Mouse (Mus musculus): ENCODE data around the gene Tbccd1. TPM values are rescaled to one million over a fixed set of nuclear protein-coding genes. Genes with fewer than 3 reads are reported as not detected.

Tbccd1 gene
- polyA plus RNA-seq, 1 experiment from 2014 or later = 32.3 TPM

Other genes with a start within 250 kb of the Tbccd1 start
- gene Dgkg, start 200.4 kb downstream of the Tbccd1 start, polyA plus RNA-seq (2016; fragmentation: Nextera tagmentation; extraction: Ambion mirVana) = 0.14 and 0.20 TPM in 2 replicates
- gene Crygs, start 46.1 kb downstream of the Tbccd1 start, polyA plus RNA-seq (2016; fragmentation: Nextera tagmentation; extraction: Ambion mirVana) = 0.84 TPM in 1 of 2 replicates, not detected in the other
- 93.2 and 98.3 TPM in 2 replicates for gene Dnajb11, start 176 bp upstream of the Tbccd1 start, polyA plus RNA-seq (2016; fragmentation: Nextera tagmentation; extraction: Ambion mirVana)
- gene Ahsg, start 33.6 kb upstream of the Tbccd1 start, polyA plus RNA-seq (2016; fragmentation: Nextera tagmentation; extraction: Ambion mirVana) = 0.31 TPM in 1 of 2 replicates, not detected in the other
- not detected in 2 replicates for gene Fetub, start 60.7 kb upstream of the Tbccd1 start, polyA plus RNA-seq (2016; fragmentation: Nextera tagmentation; extraction: Ambion mirVana)
- 0.15 TPM in 1 of 2 replicates, not detected in the other for gene Hrg, start 93.4 kb upstream of the Tbccd1 start, polyA plus RNA-seq (2016; fragmentation: Nextera tagmentation; extraction: Ambion mirVana)
- not detected in 2 replicates for gene Kng2, start 171.8 kb upstream of the Tbccd1 start, polyA plus RNA-seq (2016; fragmentation: Nextera tagmentation; extraction: Ambion mirVana)
- not detected in 2 replicates for gene Kng1, start 200.2 kb upstream of the Tbccd1 start, polyA plus RNA-seq (2016; fragmentation: Nextera tagmentation; extraction: Ambion mirVana)
- gene Eif4a2, start 249.8 kb upstream of the Tbccd1 start, polyA plus RNA-seq (2016; fragmentation: Nextera tagmentation; extraction: Ambion mirVana) = 133 and 157 TPM in 2 replicates